Mouse (Mus musculus) MEL (cell line): ENCODE data around the gene Syk. TPM values are rescaled to one million over a fixed set of nuclear protein-coding genes. Genes with fewer than 3 reads are reported as not detected.

Experiments
- DNase-seq: peaks from one replicate; pipeline ENCODE4 v3.0.0; 2011; ENCODE audit warnings: low read depth, low spot score
- H3K27ac ChIP-seq: 2 replicates; pipeline ENCODE4 v1.5.1; 2012; ENCODE audit warnings: low read depth, mild to moderate bottlenecking, control low read depth, low read length, moderate library complexity; ENCODE audit not compliant: control insufficient read depth
- H3K27me3 ChIP-seq, 2 experiments: fragments of 150-350 bp in 1 of 2; sonication (generic) in 1 of 2; 2 replicates each; pipeline ENCODE4 v1.6.1; 2012; ENCODE audit warnings: low read length in 2 of 2, mild to moderate bottlenecking in 2 of 2, improper control_type of control experiment in 1 of 2, moderate library complexity in 1 of 2; ENCODE audit not compliant: insufficient read depth in 2 of 2, control insufficient read depth in 1 of 2
- H3K36me3 ChIP-seq, 2 experiments: 2 replicates each; pipeline ENCODE4 v1.6.1; 2012 to 2014; ENCODE audit warnings: low read length in 2 of 2, improper control_type of control experiment in 1 of 2, inconsistent platforms in 1 of 2, mild to moderate bottlenecking in 1 of 2; ENCODE audit not compliant: insufficient read depth in 2 of 2, control insufficient read depth in 1 of 2
- H3K4me1 ChIP-seq, 2 experiments: fragments of 150-350 bp in 1 of 2; sonication (generic) in 1 of 2; 2 replicates each; pipeline ENCODE4 v1.6.1; 2012; ENCODE audit warnings: low read length in 2 of 2, improper control_type of control experiment in 1 of 2, mild to moderate bottlenecking in 1 of 2; ENCODE audit not compliant: insufficient read depth in 2 of 2, control insufficient read depth in 1 of 2
- H3K4me3 ChIP-seq, 2 experiments: fragments of 150-350 bp in 1 of 2; sonication (generic) in 1 of 2; 2 replicates each; pipeline ENCODE4 v1.5.1; 2012; ENCODE audit warnings: low read depth in 2 of 2, low read length in 2 of 2, mild to moderate bottlenecking in 2 of 2, moderate library complexity in 2 of 2, control low read depth in 1 of 2, improper control_type of control experiment in 1 of 2; ENCODE audit not compliant: control insufficient read depth in 1 of 2, insufficient read depth in 1 of 2
- H3K79me2 ChIP-seq: 2 replicates; pipeline ENCODE4 v1.6.1; 2012; ENCODE audit warnings: mild to moderate bottlenecking, low read length, moderate library complexity; ENCODE audit not compliant: control insufficient read depth, poor library complexity, insufficient read depth
- H3K9ac ChIP-seq: 2 replicates; pipeline ENCODE4 v1.6.1; 2012; ENCODE audit warnings: low read depth, mild to moderate bottlenecking, control low read depth, low read length, moderate library complexity; ENCODE audit not compliant: control insufficient read depth, poor library complexity, severe bottlenecking
- H3K9me3 ChIP-seq: fragments of 150-350 bp; sonication (generic); replicated peaks from 2 replicates; pipeline ENCODE4 v1.6.1; 2012; ENCODE audit warnings: mild to moderate bottlenecking, low read length, improper control_type of control experiment, moderate library complexity; ENCODE audit not compliant: insufficient read depth
- BHLHE40 ChIP-seq: IDR thresholded peaks from 2 replicates; pipeline ENCODE4 v1.6.1; 2012; ENCODE audit warnings: low read depth, mild to moderate bottlenecking, inconsistent platforms, low read length, improper control_type of control experiment, borderline replicate concordance
- CHD1 ChIP-seq: IDR thresholded peaks from 2 replicates; pipeline ENCODE4 v1.6.1; 2012; ENCODE audit warnings: low read depth, mild to moderate bottlenecking, inconsistent platforms, low read length, improper control_type of control experiment
- CHD2 ChIP-seq: IDR thresholded peaks from 2 replicates; pipeline ENCODE4 v1.6.1; 2011; ENCODE audit warnings: low read length, improper control_type of control experiment
- E2F4 ChIP-seq: IDR thresholded peaks from 2 replicates; pipeline ENCODE4 v1.6.1; 2011; ENCODE audit warnings: low read depth, low read length, improper control_type of control experiment, borderline replicate concordance
- ELF1 ChIP-seq: IDR thresholded peaks from 2 replicates; pipeline ENCODE4 v1.6.1; 2014; ENCODE audit warnings: low read depth, mild to moderate bottlenecking, inconsistent platforms, low read length, improper control_type of control experiment, moderate library complexity
- EP300 ChIP-seq, 2 experiments: IDR thresholded peaks; 2 replicates each; pipeline ENCODE4 v1.6.1; 2011; ENCODE audit warnings: improper control_type of control experiment in 2 of 2, low read length in 2 of 2, low read depth in 1 of 2, mild to moderate bottlenecking in 1 of 2
- ETS1 ChIP-seq: IDR thresholded peaks from 2 replicates; pipeline ENCODE4 v1.6.1; 2012; ENCODE audit warnings: low read depth, mild to moderate bottlenecking, inconsistent platforms, low read length, improper control_type of control experiment, moderate library complexity
- GATA1 ChIP-seq: IDR thresholded peaks from 2 replicates; pipeline ENCODE4 v1.6.1; 2011; ENCODE audit warnings: low read depth, low read length, improper control_type of control experiment
- MAX ChIP-seq: IDR thresholded peaks from 2 replicates; pipeline ENCODE4 v1.6.1; 2011; ENCODE audit warnings: low read length, improper control_type of control experiment
- MXI1 ChIP-seq: IDR thresholded peaks from 2 replicates; pipeline ENCODE4 v1.6.1; 2011; ENCODE audit warnings: mild to moderate bottlenecking, low read depth, low read length, improper control_type of control experiment
- NELFE ChIP-seq: IDR thresholded peaks from 2 replicates; pipeline ENCODE4 v1.6.1; 2011; ENCODE audit warnings: low read depth, low read length, improper control_type of control experiment
- NRF1 ChIP-seq: IDR thresholded peaks from 2 replicates; pipeline ENCODE4 v1.6.1; 2014; ENCODE audit warnings: low read depth, mild to moderate bottlenecking, inconsistent platforms, low read length, improper control_type of control experiment, moderate library complexity; ENCODE audit not compliant: poor library complexity, insufficient read depth, severe bottlenecking
- POLR2A ChIP-seq, 2 experiments: IDR thresholded peaks; 2 replicates each; pipeline ENCODE4 v1.6.1; 2011 to 2012; ENCODE audit warnings: low read length in 2 of 2, mild to moderate bottlenecking in 2 of 2, control low read depth in 1 of 2, improper control_type of control experiment in 1 of 2, low read depth in 1 of 2, moderate library complexity in 1 of 2; ENCODE audit not compliant: control insufficient read depth in 1 of 2, insufficient read depth in 1 of 2, poor library complexity in 1 of 2
- POLR2AphosphoS2 ChIP-seq: IDR thresholded peaks from 2 replicates; pipeline ENCODE4 v1.6.1; 2011; ENCODE audit warnings: low read length, improper control_type of control experiment
- POLR2AphosphoS5 ChIP-seq: IDR thresholded peaks from 2 replicates; pipeline ENCODE4 v1.6.1; 2012; ENCODE audit warnings: low read depth, borderline replicate concordance, mild to moderate bottlenecking, inconsistent platforms, low read length, moderate library complexity, mixed read lengths
- RAD21 ChIP-seq: IDR thresholded peaks from 2 replicates; pipeline ENCODE4 v1.6.1; 2011; ENCODE audit warnings: mild to moderate bottlenecking, low read depth, low read length, improper control_type of control experiment
- RCOR1 ChIP-seq: IDR thresholded peaks from 2 replicates; pipeline ENCODE4 v1.6.1; 2012; ENCODE audit warnings: low read depth, mild to moderate bottlenecking, inconsistent platforms, low read length, improper control_type of control experiment
- SIN3A ChIP-seq: IDR thresholded peaks from 2 replicates; pipeline ENCODE4 v1.6.1; 2012; ENCODE audit warnings: low read length, improper control_type of control experiment, inconsistent platforms
- SMC3 ChIP-seq: IDR thresholded peaks from 2 replicates; pipeline ENCODE4 v1.6.1; 2011; ENCODE audit warnings: low read depth, low read length, improper control_type of control experiment
- TAL1 ChIP-seq: IDR thresholded peaks from 2 replicates; pipeline ENCODE4 v1.6.1; 2012; ENCODE audit warnings: mild to moderate bottlenecking, inconsistent platforms, low read length, moderate library complexity, mixed read lengths
- TBP ChIP-seq: IDR thresholded peaks from 2 replicates; pipeline ENCODE4 v1.8.0; 2011; ENCODE audit warnings: low read depth, low read length, improper control_type of control experiment
- USF2 ChIP-seq, 2 experiments: IDR thresholded peaks; 2 replicates each; pipeline ENCODE4 v1.6.1; 2011 to 2012; ENCODE audit warnings: improper control_type of control experiment in 2 of 2, low read length in 2 of 2, borderline replicate concordance in 1 of 2, inconsistent platforms in 1 of 2, low read depth in 1 of 2, mild to moderate bottlenecking in 1 of 2; ENCODE audit not compliant: insufficient read depth in 1 of 2
- ZKSCAN1 ChIP-seq: IDR thresholded peaks from 2 replicates; pipeline ENCODE4 v1.6.1; 2012; ENCODE audit warnings: low read depth, mild to moderate bottlenecking, inconsistent platforms, low read length, improper control_type of control experiment, moderate library complexity
- ZNF384 ChIP-seq: IDR thresholded peaks from 2 replicates; pipeline ENCODE4 v1.6.1; 2012; ENCODE audit warnings: low read depth, mild to moderate bottlenecking, inconsistent platforms, low read length, improper control_type of control experiment
- polyA plus RNA-seq, 2 experiments: library from polyadenylated mRNA; stranded (reverse) in 1 of 2; unstranded in 1 of 2; fragments of >175 nt in 1 of 2; fragments of >200 nt in 1 of 2; gene quantifications; 2 replicates each; pipeline versions ENCODE4 v1.2.1 to v1.2.4; 2012; ENCODE audit warnings: low replicate concordance in 2 of 2, low read depth in 1 of 2; ENCODE audit not compliant: insufficient read length in 2 of 2, insufficient read depth in 1 of 2, missing spikeins in 1 of 2
- total RNA-seq: library from RNA; depleted of rRNA; stranded (reverse); fragments of 300-350 nt; gene quantifications from 2 replicates; pipeline ENCODE4 v1.2.3, GENCODE M21; 2012

Syk gene
- total and polyA plus RNA-seq, 3 experiments = 14.4 to 23.8 TPM; not detected in 1

DNA sequence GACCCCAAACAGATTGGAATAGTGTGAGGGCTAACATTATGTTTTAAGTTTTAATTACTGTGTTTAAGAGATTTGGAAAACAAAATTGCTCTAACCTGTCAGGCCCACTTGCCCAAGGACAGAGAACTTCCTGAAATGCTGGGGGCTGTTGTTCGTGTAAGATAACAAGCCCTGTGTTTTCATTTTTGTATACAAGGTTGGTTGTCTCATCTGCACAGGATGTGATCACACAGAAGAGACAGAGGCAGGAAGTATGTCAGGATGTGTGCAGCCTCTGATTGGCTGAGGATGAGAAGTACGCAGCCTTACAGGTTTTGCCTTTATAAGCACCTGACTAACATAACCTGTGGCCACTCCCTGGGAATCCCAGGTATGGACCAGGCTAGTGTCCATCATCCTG is 8.7 kb upstream of the Syk start (continued):
- no peak for TF ChIP-seq USF2 (IDR thresholded peaks at IDR 0.05; ENCODE audit: borderline replicate concordance in 1 of 2, insufficient read depth in 1 of 2, low read depth in 1 of 2, low read length in 2 of 2)

GRCm38 (mm10) chr13:52575483-52575882 is 7.5 kb upstream of the Syk start:
- Histone ChIP-seq H3K9me3 (no peaks in the 10 kb centered on the region), H3K9ac (no peak overlapping the region), H3K27ac (no peak overlapping the region), H3K36me3 (peaks cover 0 to 6% of the 10 kb centered on the region in 2 experiments; a peak in 2 of 4 replicates), H3K4me3 (no peak overlapping the region), H3K79me2 (no peaks in the 10 kb centered on the region), H3K27me3 (no peaks in the 10 kb centered on the region), H3K4me1 (peaks cover 3 to 17% of the 10 kb centered on the region in 2 experiments; a peak in 3 of 4 replicates)
- DNase-seq = no peak
- TF ChIP-seq POLR2AphosphoS5 = no peak
- no peak for TF ChIP-seq NELFE
- TF ChIP-seq ZKSCAN1 = no peak
- TF ChIP-seq ELF1 = no peak
- TF ChIP-seq SIN3A = no peak
- TF ChIP-seq TBP = no peak
- no peak for TF ChIP-seq MXI1

DNA sequence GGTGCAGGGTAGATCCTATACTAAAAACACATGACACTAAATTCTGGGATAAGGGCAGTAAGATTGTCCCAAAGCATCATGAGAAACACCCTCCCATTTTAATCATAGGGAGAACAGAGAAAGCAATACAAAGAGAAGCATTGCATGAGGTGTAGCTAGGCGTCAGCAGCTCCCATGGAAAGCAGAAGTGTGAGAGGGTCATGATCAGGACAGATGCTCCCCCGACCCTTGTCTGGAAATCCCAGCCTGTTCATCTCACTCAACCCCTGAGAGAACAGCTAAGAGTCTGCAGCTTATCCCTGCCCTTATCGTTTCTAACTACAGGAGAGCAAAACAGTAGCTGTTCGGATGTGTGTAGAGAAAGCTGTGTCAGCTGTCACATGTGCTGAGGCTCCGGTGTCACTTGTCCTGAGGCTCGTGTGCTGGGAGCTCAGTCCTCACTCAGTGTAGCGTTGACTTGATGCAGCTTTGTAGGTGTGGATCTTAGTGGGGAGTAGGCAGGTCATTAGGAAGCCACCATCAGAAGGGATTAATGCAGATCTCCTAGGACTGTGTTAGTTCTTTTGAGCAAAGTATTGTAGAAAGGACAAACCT is 6.9 kb upstream of the Syk start:
- Histone ChIP-seq H3K9me3 (no peaks in the 10 kb centered on the region), H3K9ac (no peak overlapping the region), H3K36me3 (peaks cover 0 to 6% of the 10 kb centered on the region in 2 experiments; a peak in 2 of 4 replicates), H3K79me2 (no peaks in the 10 kb centered on the region), H3K27ac (no peak overlapping the region), H3K27me3 (no peaks in the 10 kb centered on the region), H3K4me1 (peaks cover 3 to 17% of the 10 kb centered on the region in 2 experiments; a peak in 3 of 4 replicates), H3K4me3 (no peak overlapping the region)
- TF ChIP-seq EP300 (IDR thresholded peaks at IDR 0.05; ENCODE audit: low read depth in 1 of 2, low read length in 2 of 2) (no peak), TAL1 (no peak), ZNF384 (no peak), POLR2AphosphoS2 (no peak)
- no peak for DNase-seq

DNA sequence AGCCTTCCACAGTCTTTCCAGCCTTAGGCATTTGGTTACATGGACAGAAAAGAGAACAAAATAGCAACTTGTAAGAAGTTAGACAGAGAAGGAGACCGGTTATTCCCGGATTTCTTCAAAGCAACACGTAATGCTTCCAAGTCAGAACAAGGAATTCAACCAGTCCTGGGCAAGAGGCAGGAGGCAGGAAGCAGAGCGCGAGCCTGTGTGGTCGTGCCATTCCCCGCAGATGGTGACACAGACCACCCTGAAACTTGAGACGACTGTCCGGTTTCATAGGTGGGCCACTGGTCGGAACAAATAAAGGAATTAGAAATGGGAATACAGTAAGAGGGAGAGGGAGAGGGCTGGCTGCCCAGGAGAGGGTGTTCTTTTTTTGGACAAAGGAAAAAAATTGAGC is 6.1 kb upstream of the Syk start:
- Histone ChIP-seq H3K36me3 (peaks cover 0 to 3% of the 10 kb centered on the region in 2 experiments; a peak in 1 of 4 replicates), H3K9me3 (no peaks in the 10 kb centered on the region), H3K27ac (no peak overlapping the region), H3K79me2 (no peaks in the 10 kb centered on the region), H3K4me1 (peaks cover 3 to 11% of the 10 kb centered on the region in 2 experiments; a peak in 3 of 4 replicates), H3K9ac (no peak overlapping the region), H3K27me3 (no peaks in the 10 kb centered on the region), H3K4me3 (no peak overlapping the region)
- no peak for DNase-seq
- TF ChIP-seq CHD2 (no peak), ZKSCAN1 (no peak), SMC3 (no peak), BHLHE40 (no peak), USF2 (IDR thresholded peaks at IDR 0.05; ENCODE audit: borderline replicate concordance in 1 of 2, insufficient read depth in 1 of 2, low read depth in 1 of 2, low read length in 2 of 2) (no peak), RAD21 (no peak), E2F4 (no peak), RCOR1 (no peak), ETS1 (no peak), CHD1 (no peak), GATA1 (no peak), MAX (no peak), POLR2A (IDR thresholded peaks at IDR 0.05; ENCODE audit: control insufficient read depth in 1 of 2, insufficient read depth in 1 of 2, low read depth in 1 of 2, low read length in 2 of 2, poor library complexity in 1 of 2) (no peak), SIN3A (no peak), MXI1 (no peak), NELFE (no peak), NRF1 (no peak)
